Mouse (Mus musculus): ENCODE measurements around the gene Aimp2. TPM values are rescaled to one million over a fixed set of nuclear protein-coding genes. Genes with fewer than 3 reads are reported as not detected.

The Aimp2 gene
- polyA plus RNA-seq, 1 experiment from 2014 or later = 94.9 TPM

DNA sequence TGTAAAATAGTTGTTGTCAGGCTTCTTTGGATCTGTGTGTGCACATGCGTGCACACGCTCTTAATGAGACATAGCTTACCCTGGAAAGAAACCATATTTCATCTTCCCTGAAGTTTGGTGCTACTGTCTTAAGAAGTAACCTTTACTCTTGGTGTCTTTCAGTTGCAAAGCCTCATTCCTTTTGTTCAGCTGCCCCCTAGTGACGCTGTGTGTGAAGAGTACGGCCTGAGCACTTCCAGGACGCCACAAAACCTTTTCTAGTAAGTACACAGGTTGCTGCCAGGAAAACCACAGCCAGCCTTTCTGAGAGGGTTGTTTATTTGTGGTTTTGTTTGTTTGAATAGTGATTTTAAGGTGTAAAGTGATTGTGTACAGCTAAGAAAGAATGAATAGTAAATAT is 7.8 kb upstream of the Aimp2 start:
- peaks cover 43% of the 10 kb centered on the region for H3K36me3 ChIP-seq (ENCODE audit: control insufficient read depth, insufficient read depth, low read length)
- no peak overlapping the region for H3K4me2 ChIP-seq (replicated peaks; ENCODE audit: low read depth, low read length)
- no peak overlapping the region for H3K27ac ChIP-seq (ENCODE audit: low read length)
- no peak overlapping the region for H3K9ac ChIP-seq (replicated peaks; ENCODE audit: low read depth, low read length)
- ATAC-seq (ENCODE audit: insufficient number of reproducible peaks, insufficient read depth, low FRiP score, low read depth) = no peak
- no peaks in the 10 kb centered on the region for H3K27me3 ChIP-seq (ENCODE audit: control insufficient read depth, insufficient read depth, low read length)
- H3K4me1 ChIP-seq (ENCODE audit: control insufficient read depth, insufficient read depth, low read length) = no peaks in the 10 kb centered on the region
- no peak overlapping the region for H3K4me3 ChIP-seq (ENCODE audit: low read depth, low read length)
- WGBS = 47% methylated on average over 5 of the region's 5 CpGs
- no peaks in the 10 kb centered on the region for H3K9me3 ChIP-seq (ENCODE audit: control insufficient read depth, low read depth, low read length)

DNA sequence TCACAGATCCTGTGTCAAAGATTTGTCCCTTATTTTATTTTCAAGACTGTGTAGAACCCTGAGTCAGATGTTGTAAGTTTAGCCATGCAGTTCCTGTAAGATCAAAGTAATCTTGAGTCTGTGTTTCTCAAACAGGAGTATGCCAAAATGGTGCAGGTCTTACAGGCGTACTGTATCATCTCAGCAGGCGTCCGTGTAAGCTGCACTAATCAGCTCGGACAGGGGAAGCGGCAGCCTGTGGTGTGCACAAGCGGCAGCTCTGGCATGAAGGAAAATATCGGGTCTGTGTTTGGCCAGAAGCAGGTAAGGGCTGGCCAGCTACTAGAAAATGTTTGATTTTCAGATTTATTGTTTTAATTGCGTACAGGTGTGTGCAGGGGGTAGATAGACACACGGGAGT is 6.6 kb upstream of the Aimp2 start:
- no peaks in the 10 kb centered on the region for H3K9me3 ChIP-seq (ENCODE audit: control insufficient read depth, low read depth, low read length)
- no peak overlapping the region for H3K27ac ChIP-seq (ENCODE audit: low read length)
- H3K27me3 ChIP-seq (ENCODE audit: control insufficient read depth, insufficient read depth, low read length) = no peaks in the 10 kb centered on the region
- H3K36me3 ChIP-seq (ENCODE audit: control insufficient read depth, insufficient read depth, low read length) = peaks cover 37% of the 10 kb centered on the region
- H3K4me2 ChIP-seq (replicated peaks; ENCODE audit: low read depth, low read length) = no peak overlapping the region
- no peak overlapping the region for H3K9ac ChIP-seq (replicated peaks; ENCODE audit: low read depth, low read length)
- no peak for ATAC-seq (ENCODE audit: insufficient number of reproducible peaks, insufficient read depth, low FRiP score, low read depth)
- no peak overlapping the region for H3K4me3 ChIP-seq (ENCODE audit: low read depth, low read length)
- H3K4me1 ChIP-seq (ENCODE audit: control insufficient read depth, insufficient read depth, low read length) = no peaks in the 10 kb centered on the region
- 94% methylated on average over 9 of the region's 9 CpGs for WGBS

DNA sequence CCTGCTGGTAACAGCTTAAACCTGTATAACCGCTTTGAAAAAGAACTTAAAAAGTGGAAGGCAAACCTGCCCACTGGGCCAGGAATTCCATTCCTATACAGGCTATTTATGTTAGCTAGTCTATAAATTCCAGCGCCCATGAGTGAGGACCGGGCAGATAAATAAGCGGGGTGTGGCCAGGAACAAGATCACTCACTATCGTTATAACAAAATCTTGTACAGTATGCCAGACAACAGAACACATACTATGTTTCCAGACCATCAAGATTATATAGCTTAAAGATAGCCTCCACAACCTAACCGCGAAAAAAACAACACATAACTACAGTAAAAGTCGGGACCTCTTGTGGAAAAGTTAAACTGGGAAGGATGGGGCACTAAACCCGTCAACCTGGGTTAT is 721 bp downstream of the Aimp2 start:
- Histone ChIP-seq H3K36me3 (ENCODE audit: control insufficient read depth, insufficient read depth, low read length) (peaks cover 17% of the 10 kb centered on the region), H3K27me3 (ENCODE audit: control insufficient read depth, insufficient read depth, low read length) (no peaks in the 10 kb centered on the region), H3K4me3 (ENCODE audit: low read depth, low read length) (peak overlapping the region; percentile 64), H3K4me2 (replicated peaks; ENCODE audit: low read depth, low read length) (peak overlapping the region; percentile 58), H3K9ac (replicated peaks; ENCODE audit: low read depth, low read length) (peak overlapping the region; percentile 39), H3K27ac (ENCODE audit: low read length) (peak overlapping the region; percentile 66), H3K9me3 (ENCODE audit: control insufficient read depth, low read depth, low read length) (no peaks in the 10 kb centered on the region), H3K4me1 (ENCODE audit: control insufficient read depth, insufficient read depth, low read length) (peaks cover 16% of the 10 kb centered on the region)
- WGBS = 2% methylated on average over 9 of the region's 9 CpGs
- no peak for ATAC-seq (ENCODE audit: insufficient number of reproducible peaks, insufficient read depth, low FRiP score, low read depth)

DNA sequence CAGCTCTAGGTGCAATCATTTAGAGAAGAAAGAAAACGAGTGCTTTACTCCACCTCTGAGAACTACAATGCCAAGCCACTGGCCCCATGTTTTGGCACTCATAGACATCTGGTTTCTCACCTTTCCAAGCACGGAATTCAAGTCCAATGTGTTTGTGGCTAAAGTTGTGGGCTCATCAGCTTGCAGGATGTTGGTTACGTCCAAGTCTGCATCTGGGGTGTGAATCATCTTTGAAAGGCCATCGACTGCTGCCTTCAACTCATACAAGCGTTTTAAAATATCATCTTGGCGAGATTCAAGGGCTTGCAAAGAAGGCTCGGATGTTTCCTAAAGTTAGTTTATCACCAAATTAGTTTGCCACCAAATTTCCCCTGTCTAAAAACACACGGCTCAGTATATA is 3.2 kb downstream of the Aimp2 start:
- H3K27me3 ChIP-seq (ENCODE audit: control insufficient read depth, insufficient read depth, low read length) = no peaks in the 10 kb centered on the region
- ATAC-seq (ENCODE audit: insufficient number of reproducible peaks, insufficient read depth, low FRiP score, low read depth) = no peak
- 91% methylated on average over 8 of the region's 8 CpGs for WGBS
- H3K4me3 ChIP-seq (ENCODE audit: low read depth, low read length) = no peak overlapping the region
- no peaks in the 10 kb centered on the region for H3K9me3 ChIP-seq (ENCODE audit: control insufficient read depth, low read depth, low read length)
- no peak overlapping the region for H3K4me2 ChIP-seq (replicated peaks; ENCODE audit: low read depth, low read length)
- H3K9ac ChIP-seq (replicated peaks; ENCODE audit: low read depth, low read length) = no peak overlapping the region
- no peak overlapping the region for H3K27ac ChIP-seq (ENCODE audit: low read length)
- H3K4me1 ChIP-seq (ENCODE audit: control insufficient read depth, insufficient read depth, low read length) = peaks cover 16% of the 10 kb centered on the region
- peaks cover 41% of the 10 kb centered on the region for H3K36me3 ChIP-seq (ENCODE audit: control insufficient read depth, insufficient read depth, low read length)

DNA sequence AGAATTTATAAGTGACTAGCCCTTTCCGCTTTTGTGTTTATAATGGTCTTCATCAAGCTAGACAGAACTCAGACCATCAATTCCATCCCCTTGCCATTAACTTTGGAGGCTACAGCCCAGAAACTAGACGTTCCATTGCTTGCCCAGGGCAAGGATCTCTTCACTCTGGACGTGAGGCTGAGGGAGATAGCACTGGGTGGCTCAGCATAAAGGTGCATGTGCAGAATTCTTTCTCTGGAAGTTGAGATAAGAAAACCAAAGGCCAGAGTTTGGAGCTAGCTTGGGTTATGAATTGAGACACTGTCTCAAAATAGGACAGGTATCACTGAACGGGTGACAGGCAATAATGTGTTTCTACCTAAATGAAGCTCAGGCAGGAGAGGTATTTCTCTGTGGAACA is 5.8 kb downstream of the Aimp2 start:
- 86% methylated on average over 4 of the region's 4 CpGs for WGBS

DNA sequence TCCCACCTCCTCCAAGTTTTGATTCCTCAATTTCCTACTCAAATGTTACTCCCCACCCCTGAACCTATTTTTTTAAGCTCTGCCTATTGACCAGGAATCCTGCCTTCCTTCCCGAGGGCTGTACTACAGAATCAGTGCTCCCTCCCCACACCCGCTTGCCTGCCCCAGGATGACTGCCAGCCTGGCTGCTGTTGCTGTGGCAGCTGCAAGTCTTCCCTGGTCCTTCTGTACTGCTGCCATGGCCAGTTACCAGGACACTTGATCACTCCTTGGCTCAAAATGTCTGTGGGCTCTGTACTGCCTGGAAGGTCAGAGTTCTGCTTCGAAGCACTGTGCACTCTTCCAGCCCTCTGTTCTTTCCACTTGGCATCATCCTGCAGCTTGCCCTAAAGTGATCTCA is 7.5 kb downstream of the Aimp2 start:
- Histone ChIP-seq H3K9ac (replicated peaks; ENCODE audit: low read depth, low read length) (no peak overlapping the region), H3K4me2 (replicated peaks; ENCODE audit: low read depth, low read length) (no peak overlapping the region), H3K27ac (ENCODE audit: low read length) (no peak overlapping the region), H3K27me3 (ENCODE audit: control insufficient read depth, insufficient read depth, low read length) (no peaks in the 10 kb centered on the region), H3K4me3 (ENCODE audit: low read depth, low read length) (no peak overlapping the region), H3K4me1 (ENCODE audit: control insufficient read depth, insufficient read depth, low read length) (no peaks in the 10 kb centered on the region), H3K36me3 (ENCODE audit: control insufficient read depth, insufficient read depth, low read length) (peaks cover 62% of the 10 kb centered on the region), H3K9me3 (ENCODE audit: control insufficient read depth, low read depth, low read length) (no peaks in the 10 kb centered on the region)
- ATAC-seq (ENCODE audit: insufficient number of reproducible peaks, insufficient read depth, low FRiP score, low read depth) = no peak
- 79% methylated on average over 3 of the region's 3 CpGs for WGBS

More for the DNA sequence above, 5.8 kb downstream of the Aimp2 start:
- Histone ChIP-seq H3K36me3 (ENCODE audit: control insufficient read depth, insufficient read depth, low read length) (peaks cover 52% of the 10 kb centered on the region), H3K27ac (ENCODE audit: low read length) (no peak overlapping the region), H3K9me3 (ENCODE audit: control insufficient read depth, low read depth, low read length) (no peaks in the 10 kb centered on the region), H3K4me3 (ENCODE audit: low read depth, low read length) (no peak overlapping the region), H3K4me2 (replicated peaks; ENCODE audit: low read depth, low read length) (no peak overlapping the region), H3K4me1 (ENCODE audit: control insufficient read depth, insufficient read depth, low read length) (peaks cover 8% of the 10 kb centered on the region; the same call in 1 of the 2 replicates), H3K9ac (replicated peaks; ENCODE audit: low read depth, low read length) (no peak overlapping the region), H3K27me3 (ENCODE audit: control insufficient read depth, insufficient read depth, low read length) (no peaks in the 10 kb centered on the region)
- no peak for ATAC-seq (ENCODE audit: insufficient number of reproducible peaks, insufficient read depth, low FRiP score, low read depth)

DNA sequence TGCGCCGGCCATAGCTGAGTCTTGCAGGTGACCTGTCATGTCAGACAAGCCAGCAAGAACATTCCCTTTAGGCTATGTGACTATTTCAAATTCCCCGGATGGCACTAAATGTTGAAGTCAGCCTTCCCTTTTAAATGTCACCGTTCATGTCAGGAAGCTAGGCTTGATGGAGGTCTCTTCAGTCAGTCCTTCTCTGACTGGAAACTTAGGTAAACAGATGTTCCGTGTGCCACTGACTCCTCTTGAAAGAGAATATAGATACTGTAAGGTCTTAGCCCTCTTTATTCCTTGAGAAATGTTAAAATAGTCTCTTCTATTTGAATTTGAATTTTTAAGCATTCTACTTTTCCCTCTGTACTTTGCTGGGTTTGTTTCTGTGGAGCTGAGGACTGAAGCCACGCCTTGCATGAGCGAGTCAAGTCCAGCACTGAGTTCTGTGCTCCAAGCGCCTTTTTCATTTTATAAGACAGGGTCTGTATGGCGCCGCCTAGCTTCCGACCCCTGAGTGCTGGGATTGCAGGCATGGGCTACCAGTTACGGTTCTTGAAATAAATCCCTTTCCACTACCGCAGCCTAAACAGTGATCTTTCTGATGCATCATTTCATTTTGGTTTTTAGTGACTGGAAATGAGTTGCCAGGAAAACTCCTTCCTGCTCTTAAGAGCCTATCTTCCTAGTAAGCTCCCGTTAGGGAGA is 11.9 kb downstream of the Aimp2 start, which contains the start of gene Ankrd61:
Gene Ankrd61 (minus strand): TSS at position 51 of the 696 bp plus-strand sequence.
- no peak within 1 kb of the TSS for H3K4me3 ChIP-seq (ENCODE audit: low read depth, low read length)
- H3K27me3 ChIP-seq (ENCODE audit: control insufficient read depth, insufficient read depth, low read length) = no peaks in the 10 kb centered on the region
- H3K9me3 ChIP-seq (ENCODE audit: control insufficient read depth, low read depth, low read length) = no peaks in the 10 kb centered on the region
- H3K9ac ChIP-seq (replicated peaks; ENCODE audit: low read depth, low read length) = no peak within 1 kb of the TSS
- 86% methylated on average over 14 of the region's 14 CpGs for WGBS
- H3K4me1 ChIP-seq (ENCODE audit: control insufficient read depth, insufficient read depth, low read length) = no peaks in the 10 kb centered on the region
- H3K27ac ChIP-seq (ENCODE audit: low read length) = no peak within 1 kb of the TSS
- ATAC-seq (ENCODE audit: insufficient number of reproducible peaks, insufficient read depth, low FRiP score, low read depth) = no peak
- H3K4me2 ChIP-seq (replicated peaks; ENCODE audit: low read depth, low read length) = no peak within 1 kb of the TSS
- H3K36me3 ChIP-seq (ENCODE audit: control insufficient read depth, insufficient read depth, low read length) = peaks cover 38% of the 10 kb centered on the region

DNA sequence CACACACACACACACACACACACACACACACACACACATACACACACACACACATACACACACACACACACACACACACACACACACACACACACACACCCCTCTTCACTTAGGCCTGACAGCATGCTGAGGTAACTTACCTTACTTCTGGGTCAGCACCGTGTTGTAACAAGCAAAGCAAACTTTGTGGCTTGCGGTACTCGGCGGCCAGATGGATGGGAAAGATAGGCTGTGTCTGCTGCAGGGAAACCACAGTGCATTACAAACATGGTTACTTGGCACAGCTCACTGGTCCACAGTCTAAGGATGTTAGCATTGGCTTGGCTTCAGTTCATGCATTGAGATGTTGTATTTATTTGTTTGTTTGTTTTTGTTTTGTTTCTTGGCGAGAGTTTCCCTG is 16.3 kb downstream of the Aimp2 start:
- H3K36me3 ChIP-seq (ENCODE audit: control insufficient read depth, insufficient read depth, low read length) = peaks cover 32% of the 10 kb centered on the region
- no peaks in the 10 kb centered on the region for H3K4me1 ChIP-seq (ENCODE audit: control insufficient read depth, insufficient read depth, low read length)
- WGBS = 83% methylated on average over 5 of the region's 5 CpGs
- no peak overlapping the region for H3K27ac ChIP-seq (ENCODE audit: low read length)
- H3K9ac ChIP-seq (replicated peaks; ENCODE audit: low read depth, low read length) = no peak overlapping the region
- no peaks in the 10 kb centered on the region for H3K27me3 ChIP-seq (ENCODE audit: control insufficient read depth, insufficient read depth, low read length)
- H3K9me3 ChIP-seq (ENCODE audit: control insufficient read depth, low read depth, low read length) = no peaks in the 10 kb centered on the region
- no peak overlapping the region for H3K4me2 ChIP-seq (replicated peaks; ENCODE audit: low read depth, low read length)
- ATAC-seq (ENCODE audit: insufficient number of reproducible peaks, insufficient read depth, low FRiP score, low read depth) = no peak
- no peak overlapping the region for H3K4me3 ChIP-seq (ENCODE audit: low read depth, low read length)
